In the genomic region with DNA sequence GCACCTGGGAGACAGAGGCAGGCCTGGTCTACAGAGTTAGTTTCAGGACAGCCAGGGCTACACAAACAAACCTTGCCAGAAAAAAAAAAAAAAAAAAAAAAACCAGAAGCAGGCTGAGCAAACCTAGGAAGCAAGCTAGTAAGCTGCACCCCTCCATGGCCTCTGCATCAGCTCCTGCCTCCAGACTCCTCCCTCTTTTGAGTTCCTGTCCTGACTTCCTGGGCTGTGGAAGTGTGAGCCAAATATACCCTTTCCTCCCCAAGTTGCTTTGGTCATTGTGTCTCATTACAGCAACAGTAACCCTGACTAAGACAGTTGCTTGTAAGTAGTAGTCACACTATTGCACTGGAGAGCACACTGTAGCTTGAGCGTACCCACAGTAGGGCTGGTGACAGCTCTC, we compare ENCODE assay signal across 29 mouse cellular contexts. TPM values are rescaled to one million over a fixed set of nuclear protein-coding genes. Genes with fewer than 3 reads are reported as not detected.
DNase-seq lines count a peak whose midpoint lies in the region; ATAC-seq and TF ChIP-seq lines count a peak whose summit lies in the region.
"Had no signal": no experiment of that assay in that cellular context is flagged by ENCODE, and none has a peak within 500 bp of the region (broad histone marks: within the 10 kb centered on the region; RNA-seq: fewer than 3 reads in every experiment).

No protein-coding gene starts in this region.

- DNase-seq in heart, adult 11 months, result peak; percentile 93
- no peak for DNase-seq in heart, postnatal 14 days
- DNase-seq in lung, postnatal 10 days, result no peak
- DNase-seq in left cerebral cortex, adult 18-20 months (ENCODE audit: low spot score in 2 of 2), result no peak
- no peak for DNase-seq in right cerebral cortex, postnatal 4 days
- DNase-seq: adrenal gland, adult 8-10 months; cerebellum, adult 9-10 months; gastrocnemius, postnatal 36 days; heart, postnatal 10 days; layer of hippocampus, postnatal 36 days; lung, adult 2 months; retina, postnatal 1 day; thymus, postnatal 14 days had no signal

- no peak overlapping the region for H3K27ac ChIP-seq in lung, embryonic 16.5 days (ENCODE audit: low read length)
- H3K27ac ChIP-seq in bone marrow macrophage, adult 2 months (ENCODE audit: insufficient read depth, low read depth, low read length), result peak overlapping the region; percentile 97
- H3K27ac ChIP-seq in midbrain, embryonic 15.5 days, result no peak overlapping the region
- H3K27ac ChIP-seq: embryonic facial prominence, embryonic 12.5 days; forebrain, embryonic 13.5 days; heart, embryonic 10.5 days; hindbrain, embryonic 14.5 days; limb, embryonic 10.5 days had no signal

- 86% methylated on average over 1 of the region's 1 CpGs for WGBS in lung, embryonic 16.5 days
- 93% methylated on average over 1 of the region's 1 CpGs for WGBS in midbrain, embryonic 15.5 days

- no peak overlapping the region for H3K4me3 ChIP-seq in lung, embryonic 16.5 days (ENCODE audit: low read length)
- H3K4me3 ChIP-seq in bone marrow macrophage, adult 2 months (ENCODE audit: insufficient read depth, low read length), result no peak overlapping the region
- no peak overlapping the region for H3K4me3 ChIP-seq in midbrain, embryonic 15.5 days
- H3K4me3 ChIP-seq: embryonic facial prominence, embryonic 12.5 days; erythroblast, embryonic 14.5 days; forebrain, embryonic 13.5 days; heart, embryonic 10.5 days; limb, embryonic 10.5 days had no signal

- TF ChIP-seq POLR2A in bone marrow macrophage, adult 2 months (IDR thresholded peaks at IDR 0.05; ENCODE audit: borderline replicate concordance, low read depth, low read length), result no peak

- no peak overlapping the region for H3K4me2 ChIP-seq in lung, embryonic 16.5 days (ENCODE audit: low read depth, low read length)
- no peak overlapping the region for H3K4me2 ChIP-seq in midbrain, embryonic 15.5 days
- H3K4me2 ChIP-seq: embryonic facial prominence, embryonic 12.5 days; forebrain, embryonic 13.5 days; hindbrain, embryonic 14.5 days; liver, embryonic 11.5 days; midbrain, embryonic 11.5 days had no signal

- no peaks in the 10 kb centered on the region for H3K36me3 ChIP-seq in lung, embryonic 16.5 days (ENCODE audit: control insufficient read depth, insufficient read depth, low read length)
- H3K36me3 ChIP-seq in midbrain, embryonic 15.5 days (replicated peaks), result no peaks in the 10 kb centered on the region
- H3K36me3 ChIP-seq: embryonic facial prominence, embryonic 12.5 days; heart, embryonic 10.5 days; limb, embryonic 10.5 days had no signal

- intact Hi-C loops in heart, postnatal 14 days (cut with DNase I), result no loop called here

- no peak for TF ChIP-seq CTCF in bone marrow macrophage, adult 2 months (IDR thresholded peaks at IDR 0.05; ENCODE audit: low read depth, low read length)

- no peaks in the 10 kb centered on the region for H3K27me3 ChIP-seq in lung, embryonic 16.5 days (ENCODE audit: control insufficient read depth, insufficient read depth, low read depth, low read length)
- H3K27me3 ChIP-seq in midbrain, embryonic 15.5 days (replicated peaks), result no peaks in the 10 kb centered on the region
- H3K27me3 ChIP-seq: embryonic facial prominence, embryonic 12.5 days; forebrain, embryonic 13.5 days had no signal

- ATAC-seq in lung, embryonic 16.5 days (ENCODE audit: low read depth), result peak; percentile 59; the same call in 1 of the 2 replicates
- no peak for ATAC-seq in midbrain, embryonic 15.5 days (replicated peaks)
- ATAC-seq: forebrain, embryonic 13.5 days had no signal

- H3K4me1 ChIP-seq in lung, embryonic 16.5 days (replicated peaks; ENCODE audit: control insufficient read depth, insufficient read depth, low read length), result peaks cover 7% of the 10 kb centered on the region
- H3K4me1 ChIP-seq in bone marrow macrophage, adult 2 months (ENCODE audit: control insufficient read depth, insufficient read depth, low read length), result peaks cover 41% of the 10 kb centered on the region
- no peaks in the 10 kb centered on the region for H3K4me1 ChIP-seq in midbrain, embryonic 15.5 days
- H3K4me1 ChIP-seq: embryonic facial prominence, embryonic 12.5 days; forebrain, embryonic 13.5 days; heart, embryonic 10.5 days had no signal

- H3K9me3 ChIP-seq in lung, embryonic 16.5 days (ENCODE audit: control insufficient read depth, low read length), result no peaks in the 10 kb centered on the region
- no peaks in the 10 kb centered on the region for H3K9me3 ChIP-seq in midbrain, embryonic 15.5 days
- H3K9me3 ChIP-seq: embryonic facial prominence, embryonic 12.5 days; forebrain, embryonic 13.5 days; heart, embryonic 10.5 days; limb, embryonic 10.5 days had no signal

- H3K9ac ChIP-seq in lung, embryonic 16.5 days (ENCODE audit: low read length), result no peak overlapping the region
- no peak overlapping the region for H3K9ac ChIP-seq in midbrain, embryonic 15.5 days
- H3K9ac ChIP-seq: embryonic facial prominence, embryonic 12.5 days; forebrain, embryonic 13.5 days; hindbrain, embryonic 14.5 days had no signal

RNA-seq across cellular contexts. Expression of a gene that starts 11.6 kb away (rescaled TPM):
- not detected for total RNA-seq in heart, postnatal 14 days (2021)
- polyA plus RNA-seq in lung, embryonic 16.5 days (2015; fragmentation: Nextera tagmentation; extraction: Ambion mirVana), result 0.35 TPM in 2 replicates
- not detected in 2 replicates for polyA plus RNA-seq in bone marrow macrophage, adult 2 months (2012; ENCODE audit: insufficient read depth, insufficient read length, missing spikeins)
- not detected for total RNA-seq in left cerebral cortex, adult 18-20 months (2021)
- polyA plus RNA-seq in midbrain, embryonic 15.5 days (2015; fragmentation: Nextera tagmentation; extraction: Ambion mirVana), result 0.17 and 0.93 TPM in 2 replicates
- total RNA-seq: adrenal gland, adult 8-10 months; heart, postnatal 10 days; layer of hippocampus, adult 18-20 months; layer of hippocampus, postnatal 36 days; monocyte, adult 5-6 weeks had no signal
- polyA plus RNA-seq: cortical plate, adult 2 months; erythroblast, embryonic 14.5 days; heart, embryonic 10.5 days had no signal

RNA-seq across cellular contexts. Expression of a gene that starts 15.0 kb away (rescaled TPM):
- 10 to 100 TPM in 1 of 2 experiments, 1 to 10 TPM in 1; 8.0 to 10.3 TPM for total RNA-seq in heart, postnatal 14 days (2021)
- polyA plus RNA-seq in lung, embryonic 16.5 days (2015; fragmentation: Nextera tagmentation; extraction: Ambion mirVana), result 3.2 and 4.2 TPM in 2 replicates
- polyA plus RNA-seq in bone marrow macrophage, adult 2 months (2012; ENCODE audit: insufficient read depth, insufficient read length, missing spikeins), result not detected in 2 replicates
- total RNA-seq in left cerebral cortex, adult 18-20 months (2021), result not detected
- 0.13 TPM in 2 replicates for polyA plus RNA-seq in midbrain, embryonic 15.5 days (2015; fragmentation: Nextera tagmentation; extraction: Ambion mirVana)
- total RNA-seq: layer of hippocampus, adult 18-20 months; layer of hippocampus, postnatal 36 days; monocyte, adult 5-6 weeks had no signal
- polyA plus RNA-seq: cortical plate, adult 2 months; forebrain, embryonic 13.5 days; kidney, embryonic 14.5 days; limb, embryonic 10.5 days; neural tube, embryonic 11.5 days had no signal

RNA-seq across cellular contexts. Expression of a gene that starts 48.0 kb away (rescaled TPM):
- total RNA-seq in heart, postnatal 14 days (2021), result 10 to 100 TPM; 47.4 to 53.4 TPM
- 8.3 and 8.4 TPM in 2 replicates for polyA plus RNA-seq in lung, embryonic 16.5 days (2015; fragmentation: Nextera tagmentation; extraction: Ambion mirVana)
- 44.1 and 45.3 TPM in 2 replicates for polyA plus RNA-seq in bone marrow macrophage, adult 2 months (2012; ENCODE audit: insufficient read depth, insufficient read length, missing spikeins)
- 10 to 100 TPM; 13.3 to 15.4 TPM for total RNA-seq in left cerebral cortex, adult 18-20 months (2021)
- polyA plus RNA-seq in midbrain, embryonic 15.5 days (2015; fragmentation: Nextera tagmentation; extraction: Ambion mirVana), result 2.1 TPM in 2 replicates
